Mouse (Mus musculus) stomach, postnatal 0 days (tissue): Measurements from ENCODE around the gene Dap. TPM values are rescaled to one million over a fixed set of nuclear protein-coding genes. Genes with fewer than 3 reads are reported as not detected.

Experiments used
- ATAC-seq: fragments of 200-750 bp; cut with Nextera tagmentation; 2 replicates; pipeline ENCODE4 v1.8.0; 2017; ENCODE audit not compliant: low FRiP score, low TSS enrichment
- DNase-seq: peaks from one replicate; pipeline ENCODE4 v3.0.0-alpha.2; 2016; ENCODE audit warnings: low spot score
- H3K27ac ChIP-seq: fragments of 300-500 bp; sonication (generic); replicated peaks from 2 replicates; pipeline ENCODE4 v1.5.1; 2014; ENCODE audit warnings: mild to moderate bottlenecking, control low read depth
- H3K27me3 ChIP-seq: fragments of 300-500 bp; sonication (generic); 2 replicates; pipeline ENCODE4 v1.6.1; 2014; ENCODE audit warnings: low read length; ENCODE audit not compliant: control insufficient read depth, insufficient read depth
- H3K36me3 ChIP-seq: fragments of 300-500 bp; sonication (generic); 2 replicates; pipeline ENCODE4 v1.6.1; 2014; ENCODE audit warnings: low read length, mixed read lengths; ENCODE audit not compliant: control insufficient read depth, insufficient read depth
- H3K4me1 ChIP-seq: fragments of 300-500 bp; sonication (generic); replicated peaks from 2 replicates; pipeline ENCODE4 v1.6.1; 2014; ENCODE audit warnings: antibody characterized with exemption; ENCODE audit not compliant: control insufficient read depth, insufficient read depth
- H3K4me2 ChIP-seq: fragments of 300-500 bp; sonication (generic); replicated peaks from 2 replicates; pipeline ENCODE4 v1.6.1; 2014; ENCODE audit warnings: low read depth, mild to moderate bottlenecking, control low read depth, moderate library complexity
- H3K4me3 ChIP-seq: fragments of 300-500 bp; sonication (generic); 2 replicates; pipeline ENCODE4 v1.5.1; 2014; ENCODE audit warnings: low read depth, low read length, control low read depth
- H3K9ac ChIP-seq: fragments of 300-500 bp; sonication (generic); 2 replicates; pipeline ENCODE4 v1.6.1; 2014; ENCODE audit warnings: mild to moderate bottlenecking, low read length, control low read depth, mixed read lengths
- H3K9me3 ChIP-seq: fragments of 300-500 bp; sonication (generic); 2 replicates; pipeline ENCODE4 v1.6.1; 2016; ENCODE audit warnings: low read length; ENCODE audit not compliant: control insufficient read depth
- CTCF ChIP-seq: IDR thresholded peaks from 2 replicates; pipeline ENCODE4 v1.5.1; 2016; ENCODE audit warnings: antibody characterized with exemption, low read depth, mild to moderate bottlenecking, moderate library complexity
- EP300 ChIP-seq: optimal IDR thresholded peaks from 2 replicates; pipeline ENCODE3; 2016; ENCODE audit warnings: antibody characterized with exemption
- WGBS: fragments of 180-500 bp; shearing (Covaris S2); extraction: QIAGEN DNeasy Blood & Tissue Kit; methylation state at CpG from one replicate; pipeline ENCODE4 v1.1.7; 2014; 5-methylcytosine and 5-hydroxymethylcytosine counted together
- polyA plus RNA-seq: library from polyadenylated mRNA; unstranded; fragments of >200 nt; fragmentation: Nextera tagmentation; extraction: Ambion mirVana; gene quantifications from 2 replicates; pipeline ENCODE4 v1.2.1, GENCODE M21; 2015

Gene Dap
- polyA plus RNA-seq, 1 experiment from 2014 or later = 120 TPM

DNA sequence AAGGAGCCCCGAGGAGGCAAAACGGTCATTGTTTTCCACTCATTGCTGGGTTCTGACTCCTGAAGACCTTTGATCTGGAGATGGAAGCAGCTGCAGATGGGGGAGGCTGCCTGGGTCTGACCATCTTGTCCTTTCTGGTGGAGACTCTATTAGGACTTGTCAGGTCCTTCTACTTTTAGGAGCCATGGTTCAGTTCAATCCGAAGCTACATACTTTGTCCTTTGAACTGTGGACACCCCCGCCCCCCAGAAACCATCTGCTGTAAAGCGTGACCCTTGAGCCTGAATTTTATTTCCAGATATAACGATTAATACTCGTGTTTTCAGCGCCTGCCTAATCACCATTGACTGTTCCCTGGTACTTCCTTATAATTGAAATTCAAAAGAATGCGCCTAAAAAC is 38.2 kb downstream of the Dap start:
- Histone ChIP-seq H3K9me3 (no peaks in the 10 kb centered on the region), H3K27me3 (no peaks in the 10 kb centered on the region), H3K9ac (no peak overlapping the region), H3K27ac (no peak overlapping the region), H3K4me2 (no peak overlapping the region), H3K4me3 (no peak overlapping the region), H3K4me1 (no peaks in the 10 kb centered on the region), H3K36me3 (no peaks in the 10 kb centered on the region)
- WGBS = 76% methylated on average over 9 of the region's 9 CpGs
- ATAC-seq (no peak), DNase-seq (no peak)
- TF ChIP-seq CTCF (no peak), EP300 (no peak)

DNA sequence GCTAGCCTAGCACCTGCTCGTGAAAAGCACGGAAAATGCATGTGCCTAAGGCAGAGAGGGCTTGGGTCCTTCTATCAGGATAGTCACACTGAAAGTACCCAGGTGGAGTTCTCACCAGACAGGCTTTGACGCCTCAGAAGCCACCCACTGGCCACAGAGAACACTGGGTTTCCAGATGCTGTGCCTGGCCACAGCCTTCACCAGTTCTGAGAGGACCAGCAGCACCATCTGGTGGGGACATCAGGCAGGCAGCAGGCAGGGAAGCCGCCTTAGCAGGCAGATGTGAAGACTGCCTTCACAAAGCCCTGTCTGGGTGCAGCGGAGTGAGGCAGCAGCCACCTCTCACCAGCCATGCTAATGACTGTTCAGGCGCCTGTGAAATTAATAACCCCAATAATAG is 40.7 kb downstream of the Dap start:
- H3K4me2 ChIP-seq = no peak overlapping the region
- DNase-seq = peak; percentile 80
- H3K4me1 ChIP-seq = no peaks in the 10 kb centered on the region
- no peak overlapping the region for H3K27ac ChIP-seq
- H3K4me3 ChIP-seq = no peak overlapping the region
- no peaks in the 10 kb centered on the region for H3K9me3 ChIP-seq
- H3K36me3 ChIP-seq = no peaks in the 10 kb centered on the region
- ATAC-seq = peak; percentile 80
- H3K27me3 ChIP-seq = no peaks in the 10 kb centered on the region
- H3K9ac ChIP-seq = no peak overlapping the region
- TF ChIP-seq EP300 (no peak), CTCF (peak; percentile 96)
- 39% methylated on average over 6 of the region's 6 CpGs for WGBS

DNA sequence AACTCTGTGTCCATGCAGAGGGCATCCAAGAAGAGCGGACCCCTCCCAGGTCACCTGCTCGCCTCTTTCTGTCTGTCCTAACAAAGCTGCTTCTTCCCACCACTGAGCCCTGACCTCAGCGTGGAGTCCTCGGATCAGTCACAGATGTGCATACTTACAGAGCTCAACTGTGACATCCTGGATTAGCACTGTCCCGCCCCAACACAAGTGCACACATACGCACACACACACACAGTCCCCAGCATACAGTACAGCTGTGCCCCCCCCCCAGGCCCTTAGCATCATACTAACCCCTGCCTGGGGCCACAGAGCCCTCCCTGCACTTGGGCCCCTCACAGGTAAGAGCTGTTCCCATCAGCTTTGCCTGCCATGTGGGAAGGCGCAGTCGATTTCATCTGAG is 41.3 kb downstream of the Dap start:
- TF ChIP-seq CTCF (no peak), EP300 (no peak)
- Histone ChIP-seq H3K27ac (no peak overlapping the region), H3K9ac (no peak overlapping the region), H3K27me3 (no peaks in the 10 kb centered on the region), H3K4me3 (no peak overlapping the region), H3K36me3 (no peaks in the 10 kb centered on the region), H3K9me3 (no peaks in the 10 kb centered on the region), H3K4me2 (no peak overlapping the region), H3K4me1 (no peaks in the 10 kb centered on the region)
- WGBS = 87% methylated on average over 8 of the region's 8 CpGs
- DNase-seq = no peak
- 0 out of 2 replicates have a peak, but pooled peaks have one; percentile 16 for ATAC-seq

DNA sequence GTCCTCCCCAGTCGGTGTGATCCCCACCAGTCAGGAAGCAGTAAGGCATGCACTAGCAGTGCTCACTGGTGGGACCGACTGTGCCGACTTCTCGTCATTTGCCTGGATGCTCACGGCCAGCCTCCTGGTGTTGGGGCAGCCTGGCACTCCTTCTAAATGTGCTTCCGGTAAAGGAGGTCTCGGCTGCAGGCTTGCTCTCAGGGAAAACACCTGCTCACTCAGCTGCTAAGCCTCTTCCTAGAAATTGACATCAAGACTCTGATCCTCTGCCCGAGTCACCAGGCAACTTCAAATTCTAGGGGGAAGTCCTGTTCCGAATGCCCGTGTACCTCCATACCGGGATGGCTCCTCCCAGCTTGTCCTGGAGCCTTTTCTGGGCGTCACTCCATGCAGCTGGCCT is 41.7 kb downstream of the Dap start:
- H3K4me3 ChIP-seq = no peak overlapping the region
- H3K27ac ChIP-seq = no peak overlapping the region
- no peak overlapping the region for H3K4me2 ChIP-seq
- no peaks in the 10 kb centered on the region for H3K4me1 ChIP-seq
- ATAC-seq (no peak), DNase-seq (no peak)
- TF ChIP-seq CTCF (no peak), EP300 (no peak)
- H3K27me3 ChIP-seq = no peaks in the 10 kb centered on the region
- WGBS = 94% methylated on average over 12 of the region's 12 CpGs
- no peaks in the 10 kb centered on the region for H3K36me3 ChIP-seq
- no peaks in the 10 kb centered on the region for H3K9me3 ChIP-seq
- H3K9ac ChIP-seq = no peak overlapping the region

DNA sequence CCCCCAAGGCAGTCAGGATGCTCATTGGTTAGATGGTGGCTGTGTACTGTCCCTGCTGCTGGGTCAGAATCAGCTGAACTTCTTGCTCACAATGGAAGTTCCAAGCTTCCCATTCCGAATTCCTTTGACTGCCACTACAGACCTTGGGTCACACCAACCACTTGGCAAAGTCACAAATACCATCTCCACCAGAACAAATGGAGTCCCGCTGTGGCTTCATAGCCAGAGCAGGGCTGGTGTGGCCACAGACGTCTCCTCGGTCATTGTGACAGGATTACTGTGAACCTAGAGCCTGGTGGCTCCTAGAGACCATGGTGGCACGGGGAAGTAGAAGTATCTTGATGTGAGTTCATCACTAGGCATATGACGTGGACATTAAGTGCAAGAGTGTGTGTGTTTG is 44.0 kb downstream of the Dap start:
- DNase-seq (no peak), ATAC-seq (no peak)
- TF ChIP-seq CTCF = no peak
- TF ChIP-seq EP300 = no peak
- H3K9ac ChIP-seq = no peak overlapping the region
- H3K36me3 ChIP-seq = no peaks in the 10 kb centered on the region; the same call in 1 of the 2 replicates
- WGBS = 91% methylated on average over 6 of the region's 6 CpGs
- H3K9me3 ChIP-seq = no peaks in the 10 kb centered on the region
- H3K4me3 ChIP-seq = no peak overlapping the region
- no peak overlapping the region for H3K27ac ChIP-seq
- no peaks in the 10 kb centered on the region for H3K4me1 ChIP-seq
- H3K4me2 ChIP-seq = no peak overlapping the region
- no peaks in the 10 kb centered on the region for H3K27me3 ChIP-seq

DNA sequence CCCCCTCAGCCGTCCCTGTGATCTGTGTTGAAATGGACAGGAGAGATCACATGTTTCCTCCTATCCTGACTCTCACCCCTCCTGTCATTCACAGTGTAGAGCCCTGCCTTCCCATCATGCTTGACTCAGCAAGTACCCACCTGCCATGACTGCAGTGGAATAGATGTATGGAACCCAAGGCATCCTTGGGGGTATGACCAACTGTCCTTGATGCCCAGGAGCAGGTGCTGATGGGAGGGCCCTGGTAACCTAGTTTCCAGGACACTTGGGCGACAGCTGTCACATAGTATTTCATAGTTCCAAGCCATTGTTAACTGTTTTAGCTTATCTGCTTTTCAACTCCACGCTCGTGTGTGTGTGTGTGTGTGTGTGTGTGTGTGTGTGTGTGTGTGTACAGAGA is 45.4 kb downstream of the Dap start:
- no peak for TF ChIP-seq CTCF
- no peak for TF ChIP-seq EP300
- H3K4me2 ChIP-seq = no peak overlapping the region
- H3K36me3 ChIP-seq = no peaks in the 10 kb centered on the region; the same call in none of the 2 replicates
- 77% methylated on average over 4 of the region's 4 CpGs for WGBS
- no peaks in the 10 kb centered on the region for H3K9me3 ChIP-seq
- DNase-seq (no peak), ATAC-seq (no peak)
- no peaks in the 10 kb centered on the region for H3K4me1 ChIP-seq
- H3K4me3 ChIP-seq = no peak overlapping the region
- no peaks in the 10 kb centered on the region for H3K27me3 ChIP-seq
- H3K27ac ChIP-seq = no peak overlapping the region
- no peak overlapping the region for H3K9ac ChIP-seq

DNA sequence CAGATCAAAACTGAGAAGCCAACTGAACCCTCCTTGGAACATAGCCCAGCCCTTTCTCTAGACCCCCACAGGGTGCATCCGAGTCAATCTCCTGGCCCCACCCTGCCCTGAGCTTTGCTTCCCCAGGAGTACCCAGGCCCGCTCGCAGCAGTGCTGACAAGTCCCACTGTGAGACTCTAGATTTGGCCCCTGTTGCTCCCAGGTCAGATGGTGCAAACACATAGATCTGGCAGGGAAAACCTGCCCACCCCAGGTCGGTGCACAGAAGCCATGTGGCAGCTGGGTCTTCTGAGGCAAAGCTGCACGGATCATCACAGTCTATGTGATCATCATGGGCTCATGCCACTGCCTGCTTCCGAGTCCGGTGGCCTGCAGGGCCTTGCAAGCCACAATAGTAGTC is 48.6 kb downstream of the Dap start:
- ATAC-seq (no peak), DNase-seq (no peak)
- no peaks in the 10 kb centered on the region for H3K9me3 ChIP-seq
- H3K4me2 ChIP-seq = no peak overlapping the region
- no peak overlapping the region for H3K4me3 ChIP-seq
- H3K4me1 ChIP-seq = no peaks in the 10 kb centered on the region
- TF ChIP-seq EP300 = no peak
- no peak for TF ChIP-seq CTCF
- H3K27ac ChIP-seq = no peak overlapping the region
- H3K9ac ChIP-seq = no peak overlapping the region
- no peaks in the 10 kb centered on the region for H3K27me3 ChIP-seq
- H3K36me3 ChIP-seq = no peaks in the 10 kb centered on the region; the same call in none of the 2 replicates
- 84% methylated on average over 7 of the region's 7 CpGs for WGBS
